Mouse (Mus musculus): Measurements from ENCODE around the gene Rhob.
"Not testable (repeated sequence)": the region's sequence is repeated elsewhere in the genome, so short reads cannot be mapped to it uniquely, and the experiment has no call there.

Rhob gene

GRCm38 (mm10) chr12:8472591-8473358 is 27.0 kb downstream of the Rhob start:
- DNase-seq (ENCODE audit: low spot score in 2 of 2) = peak in 1 of 2 experiments; percentile 49

GRCm38 (mm10) chr12:8472051-8472450 is 27.8 kb downstream of the Rhob start:
- no peak for DNase-seq (ENCODE audit: low spot score in 2 of 2)

GRCm38 (mm10) chr12:8470962-8471361 is 28.8 kb downstream of the Rhob start:
- peak in 1 of 2 experiments; percentile 55 for DNase-seq (ENCODE audit: low spot score in 2 of 2)

GRCm38 (mm10) chr12:8469742-8470494 is 29.9 kb downstream of the Rhob start:
- no peak for DNase-seq (ENCODE audit: low spot score in 2 of 2)

GRCm38 (mm10) chr12:8468221-8468865 is 31.5 kb downstream of the Rhob start:
- no peak for DNase-seq (ENCODE audit: low spot score in 2 of 2)

GRCm38 (mm10) chr12:8467029-8467924 is 32.5 kb downstream of the Rhob start:
- DNase-seq (ENCODE audit: low spot score in 2 of 2) = peak; percentile 55 to 68

- DNase-seq (ENCODE audit: low spot score in 2 of 2) = no peak
Observed at GRCm38 (mm10) chr12:8465680-8466079, 34.1 kb downstream of the Rhob start.

- DNase-seq (ENCODE audit: low spot score in 2 of 2) = peak in 1 of 2 experiments; percentile 40
Observed at GRCm38 (mm10) chr12:8464961-8465360, 34.8 kb downstream of the Rhob start.

- no peak for DNase-seq (ENCODE audit: low spot score in 2 of 2)
Observed at GRCm38 (mm10) chr12:8463599-8464160, 36.1 kb downstream of the Rhob start.

- DNase-seq (ENCODE audit: low spot score in 2 of 2) = no peak
Observed at GRCm38 (mm10) chr12:8462533-8462932, 37.3 kb downstream of the Rhob start.

GRCm38 (mm10) chr12:8461575-8461974 is 38.2 kb downstream of the Rhob start:
- DNase-seq (ENCODE audit: low spot score in 2 of 2) = not testable (repeated sequence)

- DNase-seq (ENCODE audit: low spot score in 2 of 2) = no peak
Observed at GRCm38 (mm10) chr12:8458400-8458799, 41.4 kb downstream of the Rhob start.

- no peak for DNase-seq (ENCODE audit: low spot score in 2 of 2)
Observed at GRCm38 (mm10) chr12:8457052-8457451, 42.8 kb downstream of the Rhob start.

GRCm38 (mm10) chr12:8455046-8455445 is 44.8 kb downstream of the Rhob start:
- DNase-seq (ENCODE audit: low spot score in 2 of 2) = no peak

GRCm38 (mm10) chr12:8454487-8454886 is 45.3 kb downstream of the Rhob start:
- no peak for DNase-seq (ENCODE audit: low spot score in 2 of 2)

GRCm38 (mm10) chr12:8452766-8453621 is 46.8 kb downstream of the Rhob start:
- DNase-seq (ENCODE audit: low spot score in 2 of 2) = no peak

- DNase-seq (ENCODE audit: low spot score in 2 of 2) = no peak
Observed at GRCm38 (mm10) chr12:8451571-8452485, 48.0 kb downstream of the Rhob start.

- DNase-seq (ENCODE audit: low spot score in 2 of 2) = no peak
Observed at GRCm38 (mm10) chr12:8450639-8451038, 49.2 kb downstream of the Rhob start.

- DNase-seq (ENCODE audit: low spot score in 2 of 2) = no peak
Observed at GRCm38 (mm10) chr12:8450028-8450427, 49.8 kb downstream of the Rhob start.
